Mouse (Mus musculus): Measurements from ENCODE around the gene Bhlhe41. TPM values are rescaled to one million over a fixed set of nuclear protein-coding genes. Genes with fewer than 3 reads are reported as not detected.

Gene Bhlhe41
- polyA plus RNA-seq, 1 experiment from 2014 or later = 115 TPM

DNA sequence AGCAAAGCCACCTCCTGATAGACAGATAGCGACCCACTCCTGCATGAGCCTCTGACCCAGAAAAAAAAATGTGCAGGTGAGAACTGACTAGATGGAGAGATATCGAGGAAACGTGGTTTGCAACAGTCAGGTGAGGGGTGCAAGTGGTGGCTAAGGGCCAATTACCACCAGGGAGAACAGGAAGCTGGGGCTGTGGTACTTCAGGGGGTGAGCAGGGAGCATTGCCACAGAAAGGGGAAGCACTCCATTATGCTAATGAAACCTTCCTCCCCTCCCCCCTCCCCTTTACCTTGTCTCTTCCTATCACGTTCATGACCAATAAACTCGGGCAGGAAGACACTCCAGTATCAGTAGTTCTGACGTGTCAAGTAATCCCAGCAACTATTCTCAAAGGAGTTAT is 30.0 kb downstream of the Bhlhe41 start:
- 9% methylated on average over 6 of the region's 6 CpGs for WGBS (ENCODE audit: missing documents)
- Histone ChIP-seq H3K36me3 (ENCODE audit: inconsistent target) (no peaks in the 10 kb centered on the region), H3K4me3 (ENCODE audit: inconsistent target) (no peak overlapping the region), H3K27ac (no peak overlapping the region), H3K79me2 (ENCODE audit: inconsistent target) (no peaks in the 10 kb centered on the region)

DNA sequence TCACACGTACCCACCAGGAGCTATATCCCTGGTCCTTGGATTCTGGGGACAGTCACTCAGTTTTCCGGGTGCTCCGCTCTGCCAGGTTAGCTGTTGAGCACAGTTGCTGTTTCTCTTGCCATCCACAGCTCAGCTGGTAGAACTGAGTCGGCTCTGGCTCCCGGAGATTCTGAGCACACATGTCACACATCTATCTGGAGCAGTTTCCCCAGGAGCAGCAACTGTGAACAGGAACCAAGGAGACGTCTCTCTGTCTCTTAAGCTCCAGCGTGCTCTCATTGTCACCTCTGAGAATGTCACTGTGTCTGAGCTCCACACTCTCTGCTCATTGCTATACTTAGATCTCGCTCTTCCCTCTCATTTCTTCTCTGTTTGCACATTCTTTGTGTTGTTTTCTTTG is 32.4 kb downstream of the Bhlhe41 start:
- WGBS (ENCODE audit: missing documents) = 91% methylated on average over 6 of the region's 8 CpGs
- no peak overlapping the region for H3K27ac ChIP-seq
- H3K79me2 ChIP-seq (ENCODE audit: inconsistent target) = no peaks in the 10 kb centered on the region
- H3K4me3 ChIP-seq (ENCODE audit: inconsistent target) = no peak overlapping the region
- H3K36me3 ChIP-seq (ENCODE audit: inconsistent target) = no peaks in the 10 kb centered on the region

- WGBS (ENCODE audit: missing documents) = 86% methylated on average over 9 of the region's 9 CpGs
- Histone ChIP-seq H3K36me3 (ENCODE audit: inconsistent target) (no peaks in the 10 kb centered on the region), H3K4me3 (ENCODE audit: inconsistent target) (no peak overlapping the region), H3K27ac (no peak overlapping the region), H3K79me2 (ENCODE audit: inconsistent target) (no peaks in the 10 kb centered on the region)
Measured at GRCm38 (mm10) chr6:145830617-145831016, 34.7 kb downstream of the Bhlhe41 start.

GRCm38 (mm10) chr6:145830117-145830516 is 35.2 kb downstream of the Bhlhe41 start:
- Histone ChIP-seq H3K27ac (no peak overlapping the region), H3K36me3 (ENCODE audit: inconsistent target) (no peaks in the 10 kb centered on the region), H3K79me2 (ENCODE audit: inconsistent target) (no peaks in the 10 kb centered on the region), H3K4me3 (ENCODE audit: inconsistent target) (no peak overlapping the region)
- 20% methylated on average over 8 of the region's 8 CpGs for whole genome bisulfite sequencing (ENCODE audit: missing documents)

DNA sequence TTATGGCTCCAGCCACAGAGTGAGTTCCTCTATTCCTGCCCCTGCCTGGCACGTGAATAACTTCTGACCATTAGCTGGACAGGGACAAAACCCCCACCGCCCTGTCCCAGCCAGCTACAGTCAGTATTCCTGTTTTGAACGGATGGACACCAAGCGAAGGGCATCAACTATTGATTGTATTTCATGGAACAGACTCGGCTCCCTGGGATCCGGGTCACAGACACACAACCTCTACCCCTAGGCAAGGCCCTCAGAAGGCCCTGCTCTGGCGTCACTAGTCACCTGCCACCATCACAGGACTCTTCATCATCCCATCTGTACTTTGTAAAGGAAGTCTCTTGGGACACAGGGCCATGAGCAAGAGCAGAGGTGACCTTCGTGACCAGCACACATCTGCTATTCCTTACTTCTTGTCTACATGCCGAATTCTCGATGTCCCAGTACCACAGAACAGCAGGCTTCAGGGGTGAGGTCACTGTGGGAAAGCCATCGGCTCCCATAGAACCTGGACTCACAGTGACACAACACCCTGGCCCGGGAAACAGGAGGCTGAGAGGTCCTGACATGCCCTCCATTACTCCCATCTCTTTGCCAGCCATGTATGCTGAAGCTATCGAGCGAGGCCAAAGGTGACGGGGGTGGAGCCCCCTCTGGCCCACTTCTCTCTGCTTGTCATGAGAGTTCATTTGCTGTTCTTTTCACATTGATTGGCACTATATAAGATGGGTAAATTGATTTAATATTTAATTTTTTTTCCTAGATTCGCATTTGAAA is 36.1 kb downstream of the Bhlhe41 start:
- no peak overlapping the region for H3K4me3 ChIP-seq (ENCODE audit: inconsistent target)
- H3K79me2 ChIP-seq (ENCODE audit: inconsistent target) = no peaks in the 10 kb centered on the region
- H3K27ac ChIP-seq = no peak overlapping the region
- H3K36me3 ChIP-seq (ENCODE audit: inconsistent target) = no peaks in the 10 kb centered on the region
- WGBS (ENCODE audit: missing documents) = 85% methylated on average over 15 of the region's 16 CpGs

GRCm38 (mm10) chr6:145826305-145826704 is 39.1 kb downstream of the Bhlhe41 start:
- H3K27ac ChIP-seq = no peak overlapping the region
- H3K79me2 ChIP-seq (ENCODE audit: inconsistent target) = no peaks in the 10 kb centered on the region
- H3K4me3 ChIP-seq (ENCODE audit: inconsistent target) = no peak overlapping the region
- WGBS (ENCODE audit: missing documents) = 94% methylated on average over 4 of the region's 4 CpGs
- no peaks in the 10 kb centered on the region for H3K36me3 ChIP-seq (ENCODE audit: inconsistent target)

- no peak overlapping the region for H3K27ac ChIP-seq
- H3K36me3 ChIP-seq (ENCODE audit: inconsistent target) = no peaks in the 10 kb centered on the region
- WGBS (ENCODE audit: missing documents) = 56% methylated on average over 5 of the region's 5 CpGs
- H3K4me3 ChIP-seq (ENCODE audit: inconsistent target) = no peak overlapping the region
- no peaks in the 10 kb centered on the region for H3K79me2 ChIP-seq (ENCODE audit: inconsistent target)
Measured at GRCm38 (mm10) chr6:145823588-145824234, 41.6 kb downstream of the Bhlhe41 start.

DNA sequence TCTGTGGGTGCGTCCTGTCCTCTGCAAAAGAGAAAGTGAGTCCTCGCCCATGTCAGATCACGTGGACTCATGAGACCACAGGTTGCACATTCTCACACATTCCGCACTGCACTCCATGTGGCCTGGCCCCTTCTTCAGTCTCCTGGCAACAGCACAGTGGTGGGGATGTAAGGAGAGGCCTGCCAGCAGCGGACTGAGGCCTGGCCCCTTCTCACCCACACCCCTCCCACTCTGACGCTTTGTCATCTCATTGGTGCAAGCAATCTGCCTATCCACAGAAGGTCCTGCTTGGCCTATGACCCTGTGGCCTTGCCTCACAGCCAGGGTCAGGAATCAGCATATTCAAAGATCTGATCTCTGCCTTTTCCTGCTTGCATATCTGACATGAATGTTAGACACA is 42.3 kb downstream of the Bhlhe41 start:
- Histone ChIP-seq H3K4me3 (ENCODE audit: inconsistent target) (no peak overlapping the region), H3K36me3 (ENCODE audit: inconsistent target) (no peaks in the 10 kb centered on the region), H3K79me2 (ENCODE audit: inconsistent target) (no peaks in the 10 kb centered on the region), H3K27ac (no peak overlapping the region)
- WGBS (ENCODE audit: missing documents) = 98% methylated on average over 6 of the region's 6 CpGs

DNA sequence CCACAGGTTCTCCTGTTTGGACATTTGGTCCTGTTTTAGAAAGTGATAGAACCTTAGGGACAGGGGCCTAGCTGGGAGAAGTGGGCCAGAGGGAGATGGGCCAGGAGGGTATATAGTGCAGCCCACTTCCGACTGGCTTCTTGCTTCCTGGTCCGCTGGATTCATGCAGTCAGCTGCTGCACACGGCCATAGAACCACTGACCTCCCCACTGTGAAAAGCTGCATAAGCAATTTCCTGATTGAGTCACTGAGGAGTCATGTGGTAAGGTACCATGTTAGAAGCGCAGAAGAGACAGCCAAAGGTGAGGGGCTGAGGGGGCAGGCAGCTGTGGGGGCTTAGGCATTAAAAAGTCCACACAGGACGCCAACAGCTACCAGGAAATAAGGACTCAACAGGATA is 43.1 kb downstream of the Bhlhe41 start:
- WGBS (ENCODE audit: missing documents) = 68% methylated on average over 5 of the region's 5 CpGs
- Histone ChIP-seq H3K4me3 (ENCODE audit: inconsistent target) (no peak overlapping the region), H3K36me3 (ENCODE audit: inconsistent target) (no peaks in the 10 kb centered on the region; the same call in 1 of the 2 replicates), H3K27ac (no peak overlapping the region), H3K79me2 (ENCODE audit: inconsistent target) (no peaks in the 10 kb centered on the region)

- no peaks in the 10 kb centered on the region; the same call in 1 of the 2 replicates for H3K36me3 ChIP-seq (ENCODE audit: inconsistent target)
- no peaks in the 10 kb centered on the region for H3K79me2 ChIP-seq (ENCODE audit: inconsistent target)
- H3K4me3 ChIP-seq (ENCODE audit: inconsistent target) = no peak overlapping the region
- no peak overlapping the region for H3K27ac ChIP-seq
- 92% methylated on average over 9 of the region's 9 CpGs for WGBS (ENCODE audit: missing documents)
Measured at GRCm38 (mm10) chr6:145819151-145819550, 46.2 kb downstream of the Bhlhe41 start.

GRCm38 (mm10) chr6:145815200-145815599 is 50.2 kb downstream of the Bhlhe41 start:
- H3K27ac ChIP-seq = no peak overlapping the region

DNA sequence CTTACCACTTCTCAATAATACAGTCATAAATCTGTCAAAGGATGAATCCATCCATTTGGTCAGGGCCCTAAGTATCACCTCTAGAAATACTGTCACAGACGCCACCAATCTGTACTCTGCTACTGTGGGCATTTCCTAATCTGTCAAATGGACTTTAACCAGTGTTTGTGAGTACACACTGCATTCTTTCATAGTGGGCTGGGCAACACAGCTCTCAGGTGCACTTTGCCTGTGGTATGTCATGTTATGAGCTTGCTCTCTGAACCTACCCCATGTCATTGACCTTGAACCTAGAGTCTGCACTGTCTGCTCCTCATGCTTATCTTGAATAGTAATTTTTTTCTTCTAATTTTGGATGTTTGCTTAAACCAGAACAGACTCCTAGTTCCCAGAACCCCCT is 54.2 kb downstream of the Bhlhe41 start:
- Histone ChIP-seq H3K27ac (no peak overlapping the region), H3K4me3 (ENCODE audit: inconsistent target) (no peak overlapping the region)
- WGBS (ENCODE audit: missing documents) = 100% methylated on average over 1 of the region's 1 CpGs

More at GRCm38 (mm10) chr6:145815200-145815599, 50.2 kb downstream of the Bhlhe41 start:
- 94% methylated on average over 15 of the region's 15 CpGs for WGBS (ENCODE audit: missing documents)
- no peaks in the 10 kb centered on the region; the same call in 1 of the 2 replicates for H3K36me3 ChIP-seq (ENCODE audit: inconsistent target)
- no peaks in the 10 kb centered on the region for H3K79me2 ChIP-seq (ENCODE audit: inconsistent target)
- H3K4me3 ChIP-seq (ENCODE audit: inconsistent target) = no peak overlapping the region

DNA sequence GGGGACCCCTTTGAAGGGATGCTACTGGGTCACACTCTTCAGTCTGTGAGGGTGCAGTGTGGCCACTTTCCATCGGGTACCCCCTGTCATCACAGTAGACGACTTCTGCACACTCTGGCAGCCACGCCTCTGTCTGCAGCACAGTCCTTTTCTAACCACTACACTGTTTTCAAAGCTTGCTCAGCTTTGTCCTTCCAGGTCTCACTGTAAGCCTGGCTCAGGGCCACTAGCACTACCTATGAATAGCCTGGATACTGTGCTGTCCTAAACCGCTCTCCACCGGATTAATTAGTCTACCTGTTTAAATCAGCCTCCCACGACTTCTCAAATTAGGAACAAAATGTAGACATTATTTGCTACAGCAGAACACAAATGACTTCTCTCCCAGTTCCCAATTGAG is 55.3 kb downstream of the Bhlhe41 start:
- no peak overlapping the region for H3K27ac ChIP-seq
- no peak overlapping the region for H3K4me3 ChIP-seq (ENCODE audit: inconsistent target)
- H3K36me3 ChIP-seq (ENCODE audit: inconsistent target) = no peaks in the 10 kb centered on the region
- no peaks in the 10 kb centered on the region for H3K79me2 ChIP-seq (ENCODE audit: inconsistent target)
- 94% methylated on average over 6 of the region's 6 CpGs for WGBS (ENCODE audit: missing documents)

More for the DNA sequence above, 54.2 kb downstream of the Bhlhe41 start:
- no peaks in the 10 kb centered on the region for H3K79me2 ChIP-seq (ENCODE audit: inconsistent target)
- no peaks in the 10 kb centered on the region for H3K36me3 ChIP-seq (ENCODE audit: inconsistent target)

- no peak overlapping the region for H3K27ac ChIP-seq
- H3K36me3 ChIP-seq (ENCODE audit: inconsistent target) = no peaks in the 10 kb centered on the region
- H3K4me3 ChIP-seq (ENCODE audit: inconsistent target) = no peak overlapping the region
- WGBS (ENCODE audit: missing documents) = 95% methylated on average over 7 of the region's 7 CpGs
- no peaks in the 10 kb centered on the region for H3K79me2 ChIP-seq (ENCODE audit: inconsistent target)
Measured at GRCm38 (mm10) chr6:145809566-145809965, 55.8 kb downstream of the Bhlhe41 start.
